Mouse (Mus musculus) adrenal gland, postnatal 10 days (tissue): ENCODE results near the gene Thoc6. TPM values are rescaled to one million over a fixed set of nuclear protein-coding genes. Genes with fewer than 3 reads are reported as not detected.

Source experiments
- DNase-seq: peaks from one replicate; pipeline ENCODE4 v3.0.0; 2021; ENCODE audit warnings: mixed read lengths
- total RNA-seq, 2 experiments: library from RNA; stranded (reverse); gene quantifications; 2 replicates each; pipeline ENCODE4 v1.2.3; 2021

The Thoc6 gene
- total RNA-seq, 2 experiments from 2014 or later: 25.6 to 28.0 TPM

DNA sequence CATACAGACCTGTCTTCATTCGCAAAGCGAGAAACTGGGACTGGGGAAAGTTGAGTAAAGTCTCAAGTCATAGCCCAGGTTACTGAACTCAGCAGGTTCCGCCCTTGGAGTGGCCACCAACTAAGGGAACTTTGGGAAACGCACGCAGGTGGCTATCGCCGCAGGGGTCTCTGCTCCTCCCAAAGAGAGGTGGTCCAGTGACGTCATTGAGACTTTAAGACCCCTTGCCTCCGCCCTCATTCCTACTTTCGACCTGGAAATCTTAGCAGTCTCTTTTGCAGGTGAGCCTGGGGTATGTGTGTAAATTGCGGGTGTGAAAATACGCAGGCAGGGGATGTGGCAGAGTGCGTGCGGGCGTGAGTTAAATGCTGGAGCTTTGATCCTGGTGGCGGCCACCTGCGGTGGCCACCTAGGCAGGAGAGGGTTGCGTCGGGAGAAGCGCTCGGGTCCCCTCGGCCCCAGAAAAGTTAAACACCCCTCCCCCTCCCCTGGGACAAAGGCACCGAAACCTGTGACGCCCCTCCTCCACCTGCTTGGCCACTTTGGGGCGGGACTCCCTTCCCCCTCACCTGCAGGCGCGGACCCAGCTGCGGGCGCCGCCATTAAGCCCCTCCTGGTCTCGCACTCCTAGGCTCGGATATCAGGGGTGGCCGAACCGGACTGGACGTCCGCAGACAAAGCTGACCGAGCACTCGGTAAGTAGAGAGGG lies 5.6 kb upstream of the Thoc6 start, which contains the start of gene Cldn6:
Gene Cldn6, plus strand, starts transcription at position 123 of the 709 bp plus-strand sequence.
- no peak for DNase-seq

DNA sequence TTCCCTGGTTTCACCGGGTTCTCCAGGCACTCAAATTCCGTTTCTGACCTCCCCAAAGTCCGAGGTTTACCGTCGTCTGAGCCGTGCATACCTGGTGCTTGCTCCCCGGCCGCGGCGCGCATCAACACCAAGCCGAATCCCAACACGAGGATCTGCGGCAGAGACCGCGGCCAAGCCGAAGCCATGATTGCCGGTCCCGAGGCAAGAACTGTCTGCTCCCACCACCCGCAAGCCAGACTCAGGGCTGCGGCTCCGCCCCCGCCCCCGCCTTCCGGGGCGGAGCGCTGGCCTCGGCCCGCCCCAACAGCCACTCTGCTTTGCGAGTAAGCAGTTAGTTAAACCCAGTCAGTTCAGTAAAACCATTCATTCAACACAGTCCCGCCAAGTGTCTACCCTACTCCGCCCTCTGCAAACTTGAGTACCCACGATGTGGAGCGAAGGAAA lies 3.6 kb upstream of the Thoc6 start, which contains the start of gene Tnfrsf12a:
Gene Tnfrsf12a, minus strand, starts transcription at position 233 of the 444 bp plus-strand sequence.
- DNase-seq: peak; percentile 92

DNA sequence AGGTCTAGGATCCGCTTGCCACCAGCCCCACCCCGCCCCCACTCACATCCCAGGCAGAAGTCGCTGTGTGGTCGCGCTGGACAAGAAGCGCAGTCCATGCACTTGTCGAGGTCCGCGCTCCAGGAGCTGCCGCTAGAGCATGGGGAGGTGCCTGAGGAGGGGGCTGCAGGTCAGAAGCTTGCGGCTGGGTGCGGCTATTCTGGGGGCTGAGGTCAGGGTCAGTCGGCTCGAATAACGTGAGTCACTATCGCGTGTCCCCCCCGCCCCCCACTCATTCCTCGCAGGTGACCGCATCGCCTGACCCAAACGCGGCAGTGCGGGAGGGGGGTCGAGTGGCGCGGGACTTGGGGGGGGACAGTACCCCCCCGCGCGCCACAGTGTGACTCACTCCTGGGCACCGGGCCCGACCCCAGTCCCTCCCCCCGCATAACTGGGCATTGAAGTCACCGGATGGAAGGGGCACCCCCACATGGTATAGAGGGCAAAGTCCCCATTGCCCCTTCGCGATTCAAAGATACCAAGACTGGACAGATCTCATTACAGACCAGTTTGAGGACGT lies 2.9 kb upstream of the Thoc6 start:
- peak; percentile 85 for DNase-seq

DNA sequence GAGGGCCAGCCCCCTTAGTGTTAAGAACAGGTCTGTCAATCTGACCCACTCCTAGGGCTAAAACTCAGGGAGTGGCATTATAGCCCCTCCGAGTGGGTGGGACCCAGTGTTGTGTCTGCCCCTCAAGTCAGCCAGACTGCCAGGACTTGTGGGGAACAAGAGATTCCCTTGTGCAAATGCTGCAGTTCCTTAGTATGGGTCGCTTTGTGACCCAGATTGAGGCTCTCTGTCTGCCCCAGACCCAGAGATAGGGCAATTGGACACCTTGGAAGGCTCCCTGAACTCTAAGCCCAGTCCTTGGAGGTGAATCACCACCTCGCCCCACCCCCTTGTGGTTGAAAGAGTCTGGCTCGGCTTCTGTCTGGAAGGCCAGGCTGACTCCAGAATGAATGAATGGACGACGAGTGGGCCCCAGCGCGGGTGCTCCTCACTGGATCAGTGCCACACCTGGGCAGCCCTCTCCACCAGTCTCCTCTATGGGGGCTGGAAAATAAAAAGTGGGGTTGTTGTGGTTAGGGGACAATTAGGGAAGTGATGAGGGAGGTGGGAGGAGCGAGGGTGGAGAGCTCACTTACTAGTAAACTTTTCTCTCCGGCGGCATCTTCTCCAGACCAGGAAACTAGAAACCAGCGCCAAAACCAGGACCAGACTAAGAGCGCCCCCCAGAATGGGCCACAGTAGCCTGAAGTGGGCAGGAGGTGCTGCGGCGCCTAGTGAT lies 2.0 kb upstream of the Thoc6 start:
- DNase-seq: peak; percentile 83

DNA sequence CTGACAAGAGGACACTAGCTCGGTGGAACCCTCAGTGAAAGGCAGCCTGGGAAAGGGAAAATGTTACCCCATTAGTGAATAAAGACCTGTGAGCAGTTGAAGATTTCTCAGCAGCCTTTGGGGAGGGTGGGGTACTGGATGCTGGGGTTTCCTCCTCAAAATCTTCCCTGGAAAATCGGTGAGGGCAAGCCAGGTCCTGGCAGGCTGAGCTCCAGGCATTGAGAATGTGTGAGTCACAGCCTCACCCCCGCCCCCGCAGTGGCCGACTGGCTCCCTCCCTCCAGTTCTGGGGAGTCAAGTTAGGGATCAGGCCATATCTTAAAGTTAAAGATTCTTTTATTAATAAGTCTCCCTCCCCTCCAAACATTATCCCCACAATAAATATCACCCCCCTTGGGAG lies 1.4 kb upstream of the Thoc6 start:
- peak; percentile 82 for DNase-seq

DNA sequence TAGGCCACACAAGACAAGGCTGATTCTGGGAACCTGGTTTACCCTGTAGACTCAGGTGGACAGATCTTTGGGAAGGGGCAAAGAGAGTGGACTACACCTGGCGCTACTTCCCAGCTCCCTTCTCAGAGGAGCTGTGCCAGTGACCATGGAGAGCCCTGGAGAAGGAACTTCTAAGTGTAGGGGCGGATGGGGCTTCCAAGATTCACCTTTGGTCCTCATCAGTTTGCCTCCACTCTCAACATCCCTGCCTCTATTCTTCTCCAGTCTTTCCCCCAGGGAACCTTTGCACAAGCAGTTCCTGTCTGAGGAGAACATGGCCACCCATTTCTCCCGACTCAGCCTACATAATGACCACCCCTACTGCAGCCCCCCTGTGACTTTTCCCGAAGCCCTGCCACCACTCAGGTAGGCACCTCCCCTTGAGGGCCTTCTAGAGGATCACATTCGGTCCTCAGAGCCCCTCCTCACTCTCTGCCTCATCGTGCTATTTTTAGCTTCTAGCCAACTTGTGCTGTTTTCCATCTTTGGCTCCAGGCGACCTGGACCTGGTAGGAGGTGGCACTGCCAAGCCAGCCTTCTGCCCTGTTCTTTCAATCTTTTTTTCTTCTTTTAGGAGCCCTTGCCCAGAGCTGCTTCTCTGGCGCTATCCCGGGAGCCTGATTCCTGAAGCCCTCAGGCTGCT lies 730 bp upstream of the Thoc6 start:
- DNase-seq: peak; percentile 41

DNA sequence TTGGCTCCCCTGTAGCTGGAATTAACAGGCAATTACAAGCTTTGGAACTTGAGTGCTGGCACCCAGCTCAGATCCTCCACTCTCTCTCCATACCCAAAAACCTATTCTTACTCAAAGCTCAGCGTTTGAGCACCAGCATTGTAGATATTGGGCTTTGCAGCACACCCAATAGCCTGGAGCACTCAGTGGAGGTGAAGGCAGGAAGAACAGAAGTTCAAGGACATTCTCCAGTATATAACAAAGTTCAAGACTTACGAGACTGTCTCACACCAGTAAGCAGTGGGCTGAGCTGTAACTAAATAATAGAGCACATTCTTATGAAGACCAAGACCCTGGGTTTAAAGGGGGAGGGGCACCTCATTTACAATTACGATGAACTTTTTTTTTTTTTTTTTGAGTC lies 921 bp downstream of the Thoc6 start:
- DNase-seq: no peak

DNA sequence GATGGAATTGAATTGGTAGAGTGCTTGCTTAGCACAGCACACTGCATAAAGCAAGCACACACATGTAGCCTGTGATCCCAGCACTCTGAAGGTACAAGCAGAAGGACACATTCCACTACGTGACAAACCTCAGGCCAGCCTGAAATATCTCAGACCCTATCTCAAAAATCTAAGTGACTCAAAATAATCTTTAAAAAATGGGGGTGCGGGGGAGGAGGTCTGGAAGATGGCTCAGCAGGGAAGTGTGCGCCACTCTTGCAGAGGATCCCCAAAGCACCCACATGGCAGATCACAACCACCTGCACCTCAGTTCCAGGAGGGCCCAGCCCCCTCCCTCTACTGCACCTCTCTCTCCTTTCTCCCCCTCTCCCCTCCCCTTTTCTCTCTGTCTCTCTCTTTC lies 2.2 kb downstream of the Thoc6 start:
- no peak for DNase-seq

DNA sequence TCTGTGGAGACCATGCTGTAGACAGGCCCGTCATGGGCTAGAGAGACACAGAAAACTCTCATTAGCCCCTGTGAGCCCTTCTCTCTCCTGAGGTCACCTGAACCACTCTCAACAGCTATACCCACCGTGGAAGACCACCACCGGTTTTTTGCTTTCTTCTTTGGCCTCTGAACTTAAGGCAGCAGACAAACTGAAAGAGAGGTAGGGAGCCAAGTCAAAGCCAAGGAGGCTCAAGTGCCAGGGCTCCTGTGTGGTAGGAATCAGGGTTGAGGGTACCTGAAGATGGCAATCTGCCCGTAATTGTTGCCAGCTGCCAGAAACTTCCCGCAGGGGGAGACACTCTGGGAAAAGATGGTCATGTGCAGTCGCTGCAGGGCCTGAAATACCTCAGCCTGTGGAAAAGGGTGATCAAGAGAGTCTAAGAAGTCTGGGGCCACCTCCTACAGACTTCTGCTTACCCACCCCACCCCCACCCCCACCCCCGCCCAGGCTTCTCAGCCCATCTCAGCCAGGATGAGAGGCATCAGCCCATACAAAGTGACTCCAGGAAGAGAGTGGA lies 3.1 kb downstream of the Thoc6 start:
- DNase-seq: no peak

DNA sequence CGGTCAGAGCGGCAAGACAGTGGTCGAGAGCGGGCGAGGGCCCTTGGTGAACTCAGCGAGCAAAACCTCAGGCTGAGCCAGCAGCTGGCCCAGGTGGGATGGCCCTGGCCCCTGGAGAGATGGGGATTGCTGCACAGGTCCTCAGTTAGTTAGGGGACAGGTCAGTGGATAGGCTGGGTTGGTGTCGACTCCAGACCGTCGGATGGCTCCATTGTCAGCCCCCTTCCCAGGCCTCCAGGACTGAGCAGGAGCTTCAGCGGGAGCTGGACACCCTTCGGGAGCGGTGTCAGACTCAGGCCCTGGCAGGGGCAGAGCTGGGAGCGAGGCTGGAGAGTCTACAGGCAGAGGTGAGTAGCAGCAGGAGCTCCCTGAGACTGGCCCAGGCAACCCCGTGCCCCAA lies 8.2 kb downstream of the Thoc6 start:
- DNase-seq: no peak

DNA sequence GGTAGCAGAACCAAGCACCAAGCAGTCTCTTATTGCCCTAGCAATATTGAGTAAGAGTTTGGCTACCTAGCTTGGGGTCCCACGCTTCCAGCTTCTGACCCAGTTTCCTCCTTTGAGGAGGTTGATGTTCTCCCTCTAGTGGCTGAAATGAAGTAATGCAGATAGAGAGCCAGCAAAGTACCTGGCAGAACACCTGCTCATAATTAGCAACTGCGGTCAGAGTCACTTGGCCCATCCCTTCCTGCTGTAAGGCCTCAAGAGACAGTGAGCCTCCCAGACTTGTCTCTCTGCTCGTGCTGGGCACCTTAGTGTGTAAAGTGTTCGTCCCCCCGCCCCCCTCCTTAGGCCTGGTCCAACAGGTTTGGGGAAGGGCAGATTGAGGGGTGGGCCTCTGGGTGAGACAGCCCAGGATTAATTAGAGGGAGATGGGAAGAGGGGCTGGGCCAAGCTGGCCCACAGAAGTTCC lies 9.1 kb downstream of the Thoc6 start:
- peak; percentile 17 for DNase-seq

DNA sequence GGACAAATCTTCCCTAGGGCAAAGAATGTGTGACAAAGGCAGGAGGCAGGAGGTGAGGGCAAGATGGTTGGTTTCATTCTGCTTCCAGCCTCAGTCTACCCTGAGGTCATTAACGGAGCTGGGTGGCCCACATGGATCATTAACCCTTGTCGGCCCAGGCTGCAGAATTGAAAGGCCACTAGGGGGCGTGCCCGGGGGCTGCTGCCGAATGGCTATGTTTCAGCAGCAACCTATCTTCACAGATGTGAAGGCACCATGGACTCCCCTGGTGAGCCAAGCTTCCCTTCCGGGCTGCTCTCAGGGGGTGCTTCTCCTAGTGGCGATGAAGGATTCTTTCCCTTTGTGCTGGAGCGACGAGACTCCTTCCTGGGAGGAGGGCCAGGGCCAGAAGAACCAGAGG lies 12.2 kb downstream of the Thoc6 start:
- DNase-seq: peak; percentile 42

DNA sequence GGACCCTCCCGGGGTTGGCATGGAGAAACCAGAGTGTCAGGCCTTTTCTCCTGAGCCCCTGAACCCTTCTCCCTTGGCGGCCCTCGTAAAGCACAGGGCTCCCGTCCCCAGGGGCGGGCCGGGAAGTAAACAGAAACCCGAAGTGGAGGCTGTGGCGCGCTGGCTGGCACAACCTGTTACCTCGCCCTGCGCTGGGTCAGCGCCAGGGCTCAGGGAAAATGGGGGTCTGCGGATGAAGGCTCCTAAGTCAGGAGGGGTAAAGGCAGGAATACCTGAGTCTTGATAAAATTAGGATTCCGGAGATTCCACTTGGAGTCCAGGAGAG lies 12.8 kb downstream of the Thoc6 start:
- no peak for DNase-seq

DNA sequence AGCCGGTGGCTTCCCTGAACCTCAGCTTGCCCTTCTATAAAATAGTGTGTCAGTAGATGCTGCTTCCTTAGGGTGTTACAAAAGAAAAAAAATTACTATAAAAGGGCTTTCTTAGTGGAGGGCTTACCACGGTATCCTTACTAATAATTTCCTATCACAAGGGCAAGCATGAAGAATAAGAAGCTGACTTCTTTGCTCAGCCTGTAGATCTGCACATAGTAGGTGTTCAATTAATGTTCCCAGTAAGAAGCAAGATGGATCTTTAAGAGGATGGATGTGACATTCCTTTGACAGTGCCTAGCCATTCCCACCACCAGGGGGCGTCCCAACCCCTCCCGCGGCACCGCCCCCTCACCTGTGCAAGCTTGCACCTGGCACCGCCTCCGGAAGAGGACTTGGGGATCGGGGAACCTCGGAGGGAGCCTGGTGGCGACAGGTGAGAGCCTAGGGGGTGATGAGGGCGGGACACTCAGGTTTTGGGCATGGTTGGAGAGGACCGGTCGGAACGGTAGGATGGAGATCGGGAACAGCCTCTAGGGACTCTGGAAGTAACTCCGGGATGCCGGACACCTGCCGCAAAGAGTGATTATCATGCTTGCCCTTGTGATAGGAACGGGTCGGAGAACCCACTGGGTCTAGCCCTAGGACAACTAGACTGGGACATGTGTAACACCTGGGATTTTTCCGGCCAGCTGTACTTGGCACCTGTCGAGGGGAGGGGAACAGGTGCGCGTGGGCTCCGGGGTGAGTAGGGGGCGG lies 13.4 kb downstream of the Thoc6 start, which contains the start of gene Bicdl2:
Gene Bicdl2, plus strand, starts transcription at position 390 of the 759 bp plus-strand sequence.
- peak; percentile 75 for DNase-seq

DNA sequence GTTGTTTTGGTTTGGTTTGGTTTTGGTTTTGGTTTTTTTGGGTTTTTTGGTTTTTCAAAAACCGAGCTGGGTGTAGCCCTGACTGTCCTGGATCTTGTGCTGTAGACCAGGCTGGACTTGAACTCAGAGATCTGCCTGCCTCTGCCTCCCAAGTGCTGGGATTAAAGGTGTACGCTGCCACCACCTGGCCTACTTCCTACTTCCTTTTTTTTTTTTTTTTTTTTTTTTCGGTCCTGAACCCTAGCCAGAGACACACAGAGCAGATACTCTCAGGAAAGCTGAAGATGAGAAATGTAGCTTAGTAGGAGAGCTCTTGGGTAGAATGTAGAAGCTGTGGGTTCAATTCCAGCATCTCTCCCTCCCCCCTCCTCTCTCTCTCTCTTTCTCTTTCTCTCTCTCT lies 15.2 kb downstream of the Thoc6 start:
- no peak for DNase-seq

DNA sequence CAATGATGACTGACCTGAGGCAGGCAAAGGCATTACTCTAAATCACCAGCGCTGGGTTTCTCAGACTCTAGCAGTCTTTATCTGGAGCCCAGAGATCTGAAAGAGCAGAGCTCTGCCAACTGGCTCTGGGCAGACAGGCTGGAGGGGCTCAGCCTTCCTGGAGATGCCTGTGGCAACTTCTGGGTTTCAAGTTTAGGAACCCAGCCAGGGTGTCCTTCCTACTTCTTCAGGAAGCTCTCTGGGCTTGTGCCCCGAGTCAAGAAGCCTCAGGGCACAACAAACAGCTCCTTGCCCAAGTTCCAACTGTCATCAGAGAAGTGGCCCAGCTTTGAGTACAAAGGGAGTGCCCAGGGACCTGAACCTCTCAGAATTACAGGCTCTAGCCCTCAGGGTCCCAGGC lies 19.3 kb downstream of the Thoc6 start:
- DNase-seq: no peak

DNA sequence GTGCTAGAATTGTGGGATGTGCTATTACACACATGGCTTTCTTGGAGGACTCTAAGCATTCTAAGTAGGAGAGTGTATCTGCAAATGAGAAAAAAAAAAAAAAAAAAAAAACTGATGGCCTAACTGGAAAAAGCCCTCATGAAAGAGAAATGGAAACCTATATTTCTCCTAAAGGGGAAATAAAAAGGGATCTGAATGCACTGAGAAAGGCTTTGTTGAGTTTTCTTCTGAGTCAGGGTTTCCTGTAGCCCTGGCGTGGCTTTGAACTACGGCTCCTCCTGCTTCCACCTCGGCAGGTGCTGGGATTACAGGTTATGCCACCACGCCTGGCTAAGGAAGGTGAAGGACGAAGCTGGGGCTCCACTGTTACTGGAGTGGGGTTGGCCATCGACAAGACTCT lies 19.7 kb downstream of the Thoc6 start:
- DNase-seq: no peak

DNA sequence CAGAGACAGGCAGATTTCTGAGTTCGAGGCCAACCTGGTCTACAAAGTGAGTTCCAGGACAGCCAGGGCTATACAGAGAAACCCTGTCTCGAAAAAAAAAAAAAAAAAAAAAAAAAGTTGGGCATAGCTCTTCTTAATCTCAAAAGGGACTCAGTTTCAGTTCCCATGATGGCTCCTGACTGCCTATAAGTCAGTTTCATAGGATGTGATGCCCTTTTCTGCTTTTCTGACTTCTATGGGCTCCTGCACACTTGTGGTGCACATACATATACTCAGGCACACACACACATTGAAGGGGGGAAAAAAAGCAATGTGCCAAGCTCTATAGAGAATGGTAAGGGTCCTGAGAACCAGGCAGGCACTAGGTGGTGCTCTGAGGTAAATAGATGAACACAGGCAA lies 20.4 kb downstream of the Thoc6 start:
- DNase-seq: no peak

DNA sequence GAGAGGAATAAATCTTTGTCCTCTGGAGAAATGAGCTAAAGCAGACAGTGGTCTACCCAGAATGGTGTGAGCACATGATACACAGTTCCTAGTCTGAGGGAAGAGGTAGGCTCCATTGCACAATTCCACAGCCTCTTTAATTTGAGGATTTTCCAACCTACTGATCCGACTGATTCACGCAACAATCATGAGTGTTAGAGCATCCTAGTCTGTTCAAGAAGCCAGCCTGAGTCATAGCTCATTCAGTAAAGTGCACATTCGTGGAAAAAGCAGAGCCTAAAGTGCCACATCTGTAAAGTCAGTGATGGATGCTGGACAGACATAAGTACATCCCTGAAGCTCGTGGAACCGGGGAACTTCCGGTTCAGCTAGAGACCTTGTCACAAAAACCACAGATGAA lies 22.3 kb downstream of the Thoc6 start:
- no peak for DNase-seq

DNA sequence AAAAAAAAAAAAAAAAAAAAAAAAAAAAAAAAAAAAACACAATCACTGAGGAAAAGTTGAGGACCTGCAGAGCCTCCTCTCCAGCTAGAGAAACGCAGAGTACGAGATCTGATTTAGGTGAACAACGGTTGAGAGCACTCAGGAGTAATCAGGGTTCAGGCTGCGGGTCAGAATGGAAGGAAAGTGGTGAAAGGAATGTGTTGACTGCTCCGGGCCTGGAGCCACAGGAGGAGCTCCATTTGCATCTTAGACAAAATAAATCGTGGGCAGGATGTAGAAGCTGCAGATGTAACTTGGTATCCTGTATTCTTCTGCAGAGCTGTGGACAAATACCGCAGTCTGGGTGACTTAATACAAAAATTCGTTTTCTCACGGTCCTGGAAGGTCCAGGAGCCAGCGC lies 27.8 kb downstream of the Thoc6 start:
- no peak for DNase-seq

DNA sequence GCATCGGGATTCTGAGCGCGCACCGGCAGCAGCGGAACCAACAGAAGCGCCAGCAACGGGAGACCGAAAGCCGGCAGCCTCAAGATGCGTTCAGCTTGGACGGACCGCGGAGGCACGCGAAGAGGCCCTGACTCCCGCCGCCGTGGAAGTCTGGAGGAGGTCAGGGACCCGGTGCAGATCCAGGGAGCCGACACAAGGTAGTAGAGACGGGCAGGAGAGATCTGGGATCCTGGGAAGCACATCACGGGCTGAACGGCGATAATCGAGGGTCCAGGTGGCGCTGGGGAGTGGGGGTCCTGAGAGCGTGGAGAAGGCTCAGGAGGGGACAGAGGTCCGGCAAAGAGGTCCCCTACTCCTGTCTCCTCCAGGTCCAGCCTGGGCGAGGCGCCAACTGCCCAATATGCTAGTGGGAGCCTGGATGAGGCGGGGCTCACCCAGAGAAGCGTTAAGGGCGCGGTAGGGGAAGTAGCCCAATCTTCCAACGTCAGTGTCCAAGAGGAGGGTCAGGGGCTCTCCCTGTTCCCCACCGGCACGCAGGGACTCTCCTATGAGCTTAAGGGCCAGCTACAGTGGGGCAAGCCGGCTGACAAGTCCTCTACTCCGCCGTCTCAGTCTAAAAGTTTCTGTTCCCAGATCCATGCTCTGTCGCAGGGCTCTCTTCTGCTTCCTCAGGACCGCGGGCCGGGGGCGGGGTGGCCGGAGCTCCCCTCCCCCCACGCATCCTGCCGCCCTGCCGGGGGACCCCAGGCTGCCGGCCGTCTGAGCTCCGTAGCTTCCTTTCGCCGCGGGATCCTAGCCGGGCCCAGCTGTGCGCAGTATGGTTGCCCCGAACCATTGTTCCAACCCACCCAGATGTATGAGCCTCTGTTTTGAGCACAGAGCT lies 28.8 kb downstream of the Thoc6 start, which contains the start of gene Mmp25:
Gene Mmp25, minus strand, starts transcription at position 665 of the 883 bp plus-strand sequence.
- DNase-seq: peak; percentile 35
